ENCODE assay signal across 8 mouse cellular contexts in the genomic region with DNA sequence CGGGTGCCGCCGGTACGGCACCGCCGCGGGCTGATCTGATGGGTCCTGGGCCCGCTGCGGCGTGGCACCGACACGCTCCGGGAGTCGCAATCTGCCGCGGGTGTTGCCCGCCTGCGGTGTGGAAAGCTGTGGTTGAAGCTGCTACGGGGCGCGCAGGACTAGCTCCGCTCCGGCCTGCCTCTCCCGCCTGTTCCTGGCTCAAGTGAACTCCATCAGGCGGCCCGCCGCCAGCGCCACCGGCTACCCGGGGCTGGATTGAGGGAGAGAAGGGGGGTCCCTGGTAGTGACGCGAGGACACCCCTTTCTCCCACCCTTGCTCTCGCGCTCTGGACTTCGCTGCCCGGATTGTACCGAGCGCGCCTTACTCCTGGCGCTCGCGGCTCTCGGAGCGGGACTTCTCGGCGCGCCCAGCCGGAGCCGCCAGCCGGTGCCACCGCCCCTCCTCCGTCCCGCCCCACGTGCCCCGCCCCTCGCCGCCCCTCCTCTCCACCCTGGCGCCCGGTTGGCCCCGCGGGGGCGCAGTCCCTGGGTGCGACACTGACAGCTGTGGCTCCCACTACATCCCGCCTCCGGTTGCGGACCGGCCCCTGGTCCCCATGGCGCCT.
DNase-seq lines count a peak whose midpoint lies in the region; ATAC-seq and TF ChIP-seq lines count a peak whose summit lies in the region.

No protein-coding gene starts in this region.

- intact Hi-C loops in heart, postnatal 10 days (cut with DNase I) = loop anchor here (5.0 to 10.0 kb wide), 7 partner anchors 44 to 576 kb away; no protein-coding TSS in a partner anchor

- no peaks in the 10 kb centered on the region for H3K36me3 ChIP-seq in G1E (replicated peaks)
- no peaks in the 10 kb centered on the region for H3K36me3 ChIP-seq in forebrain, embryonic 15.5 days

- peak overlapping the region; percentile 87 for H3K9ac ChIP-seq in forebrain, embryonic 15.5 days (replicated peaks)

- H3K27ac ChIP-seq in forebrain, embryonic 15.5 days (replicated peaks) = peak overlapping the region; percentile 99

- no peak for TF ChIP-seq CTCF in G1E (IDR thresholded peaks at IDR 0.05; ENCODE audit: low read depth, low read length)

- H3K9me3 ChIP-seq in G1E (replicated peaks) = peaks cover 37% of the 10 kb centered on the region
- no peaks in the 10 kb centered on the region for H3K9me3 ChIP-seq in forebrain, embryonic 15.5 days

- peak overlapping the region; percentile 73 for H3K4me2 ChIP-seq in forebrain, embryonic 15.5 days (replicated peaks)

- DNase-seq in G1E (ENCODE audit: low spot score) = no peak
- peak; percentile 42 to 55 for DNase-seq in cerebellum, adult 18-20 months
- DNase-seq in heart, postnatal 10 days = peak; percentile 81 to 86
- DNase-seq in kidney, postnatal 4 days = peak; percentile 84 to 89
- DNase-seq in lung, adult 18-20 months = peak; percentile 47 to 53
- DNase-seq in ovary, adult 18-20 months (ENCODE audit: low spot score) = peak; percentile 66
- DNase-seq in urinary bladder, postnatal 36 days (ENCODE audit: low spot score in 2 of 2) = peak; percentile 69 to 72

- no peaks in the 10 kb centered on the region for H3K27me3 ChIP-seq in G1E (ENCODE audit: insufficient read depth, low read length)
- H3K27me3 ChIP-seq in forebrain, embryonic 15.5 days = no peaks in the 10 kb centered on the region

- H3K4me1 ChIP-seq in G1E (ENCODE audit: insufficient read depth, low read depth, low read length) = no peaks in the 10 kb centered on the region
- H3K4me1 ChIP-seq in forebrain, embryonic 15.5 days = peaks cover 30% of the 10 kb centered on the region

- WGBS in forebrain, embryonic 15.5 days = under 1% methylated on average over 60 of the region's 68 CpGs

- H3K4me3 ChIP-seq in G1E (ENCODE audit: low read depth, low read length) = peak overlapping the region; percentile 4; the same call in 1 of the 2 replicates
- H3K4me3 ChIP-seq in forebrain, embryonic 15.5 days = peak overlapping the region; percentile 57

- no peak for ATAC-seq in G1E (ENCODE audit: extremely low read depth, insufficient number of reproducible peaks, low FRiP score, poor library complexity, severe bottlenecking)
- peak; percentile 86 for ATAC-seq in forebrain, embryonic 15.5 days (replicated peaks)
